Mouse (Mus musculus) layer of hippocampus, adult 2 months (tissue): Measurements from ENCODE around the gene Tmem69. TPM values are rescaled to one million over a fixed set of nuclear protein-coding genes. Genes with fewer than 3 reads are reported as not detected.

Experiments used
- DNase-seq, 2 experiments: peaks; one replicate each; pipeline ENCODE4 v3.0.0; 2022; ENCODE audit warnings: low spot score in 2 of 2
- H3K27ac ChIP-seq: fragments of 200-600 bp; 2 replicates; pipeline ENCODE4 v1.8.1; 2022
- H3K4me3 ChIP-seq: fragments of 200-600 bp; 2 replicates; pipeline ENCODE4 v1.8.1; 2022; ENCODE audit warnings: mild to moderate bottlenecking
- CTCF ChIP-seq: fragments of 200-600 bp; conservative IDR thresholded peaks from 2 replicates; pipeline ENCODE4 v1.8.1; 2022; ENCODE audit warnings: antibody characterized with exemption, mild to moderate bottlenecking, moderate library complexity
- long read RNA-seq, 2 experiments: library from polyadenylated mRNA; stranded (forward); transcript quantifications; one replicate each; pipeline ENCODE4 v2.0.0; 2021; ENCODE audit warnings: borderline mapping rate in 2 of 2
- total RNA-seq, 2 experiments: library from RNA; stranded (reverse); gene quantifications; 2 replicates each; pipeline ENCODE4 v1.2.3; 2021

The Tmem69 gene
- 10 to 100 TPM; 11.4 to 13.3 TPM for total RNA-seq
- long read RNA-seq, experiment 1: 0 reads
- long read RNA-seq, experiment 2, partial matches to known transcripts: 0 of 1 reads
- long read RNA-seq, experiment 2, other reads (novel, unspliced or antisense): 1 of 1 reads

DNA sequence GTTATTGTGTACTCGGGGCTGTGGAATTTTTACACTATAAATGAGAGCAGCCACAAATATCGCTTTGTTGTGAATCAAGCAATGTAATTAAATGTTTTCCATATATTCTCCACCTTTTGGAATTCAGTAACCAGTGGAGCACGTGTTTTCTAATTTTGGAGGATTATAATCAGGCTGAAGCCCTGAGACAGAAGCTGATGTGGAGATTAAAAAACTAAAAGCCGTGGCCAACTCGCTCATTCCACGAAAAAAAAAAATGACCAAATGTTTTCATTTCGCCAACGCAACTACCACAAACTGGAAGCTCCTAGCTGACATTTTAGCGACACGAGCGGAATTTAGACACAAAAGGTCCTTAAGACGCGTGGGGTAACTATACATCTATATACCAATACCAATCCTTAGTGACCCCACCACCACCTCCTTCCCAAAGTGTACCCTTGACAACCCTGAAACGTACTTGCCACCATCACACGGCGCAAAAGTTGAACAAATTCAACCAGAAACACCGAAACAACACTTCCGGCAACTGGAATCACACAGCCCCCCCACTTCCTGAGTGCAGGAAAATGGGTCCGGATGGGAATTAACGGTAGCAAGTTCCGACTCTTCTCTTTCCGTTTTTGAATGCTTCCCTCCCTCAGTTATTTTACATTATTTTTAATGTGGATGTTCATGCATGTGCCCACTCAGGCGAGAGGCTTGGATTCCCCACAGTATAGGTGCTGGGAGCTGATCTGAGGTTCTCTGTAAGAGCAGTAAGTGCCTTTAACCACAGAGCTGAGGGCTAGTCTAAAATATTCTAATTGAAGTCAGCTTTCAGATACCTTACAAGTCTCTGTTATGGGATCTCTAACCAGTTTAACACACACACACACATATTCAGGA is at the start of gene Tmem69:
Tmem69 (minus strand) TSS at position 524 of the 888 bp plus-strand sequence.
- H3K27ac ChIP-seq: peak within 1 kb of the TSS; percentile 97
- no peak for TF ChIP-seq CTCF
- peak; percentile 81 to 83 for DNase-seq
- peak within 1 kb of the TSS; percentile 79 for H3K4me3 ChIP-seq

DNA sequence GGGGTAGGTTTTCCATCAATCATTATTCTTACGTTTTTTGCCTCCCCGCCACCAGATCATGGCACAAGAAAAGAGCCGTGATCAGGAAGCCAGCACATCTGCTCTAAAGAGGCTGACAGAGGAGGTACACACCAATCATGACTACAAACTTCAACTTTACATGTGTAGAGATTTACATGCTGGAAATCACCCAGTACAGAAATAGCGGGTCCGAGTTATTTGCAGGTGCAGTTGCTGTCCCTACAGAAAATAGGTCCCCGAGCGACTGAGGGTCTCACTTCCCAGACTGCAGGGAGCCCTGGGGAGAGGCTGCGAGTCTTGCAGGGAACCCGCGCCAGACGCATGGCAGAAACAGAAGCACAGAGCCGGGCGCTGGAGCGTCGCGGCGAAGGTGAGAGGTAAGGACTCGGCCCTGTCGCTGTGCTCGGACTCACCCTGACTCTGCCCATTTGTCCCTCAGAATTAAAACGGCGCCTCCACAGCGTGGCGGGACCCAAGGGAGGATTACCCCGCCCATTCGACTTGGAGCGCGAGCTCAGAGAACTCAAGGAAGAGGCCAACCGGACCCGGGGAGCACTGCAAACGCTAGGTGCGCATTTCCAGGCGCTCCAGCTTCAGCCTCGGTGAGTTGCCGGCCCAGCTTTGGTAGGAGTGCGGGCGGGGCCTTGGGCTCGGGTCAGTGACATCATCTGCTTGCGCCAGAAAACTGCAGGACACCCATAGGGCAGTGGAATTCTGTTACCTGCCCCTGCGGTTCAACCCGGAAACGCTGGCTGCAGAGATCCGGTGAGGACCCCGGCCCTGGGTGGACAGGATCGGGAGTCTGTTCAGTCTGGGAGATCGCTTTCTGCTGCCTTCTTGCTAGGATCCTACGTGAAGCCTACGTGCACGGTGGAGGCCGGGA is 41.5 kb upstream of the Tmem69 start:
- Histone ChIP-seq H3K4me3 (peak overlapping the region; percentile 92), H3K27ac (peak overlapping the region; percentile 88)
- peak; percentile 48 for TF ChIP-seq CTCF
- peak; percentile 87 to 88 for DNase-seq

DNA sequence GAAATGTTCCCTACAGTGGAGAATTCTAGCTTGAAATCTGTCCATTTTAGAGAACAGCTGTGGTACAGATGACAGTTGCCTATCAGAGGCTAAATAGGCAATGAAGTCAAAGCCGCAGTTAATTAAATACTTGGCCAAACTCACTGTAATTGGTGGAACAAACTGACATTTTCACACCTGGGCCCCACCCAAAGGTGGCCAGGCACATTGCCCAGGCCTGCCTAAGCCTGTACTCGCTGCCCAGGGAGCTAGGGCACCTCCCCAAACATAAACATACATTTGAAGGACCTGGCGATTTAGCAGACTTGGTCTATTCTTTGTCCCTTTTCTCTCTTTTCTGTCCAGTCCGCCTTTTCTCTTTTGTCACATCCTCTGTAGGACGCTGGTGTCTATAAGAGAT is 40.6 kb upstream of the Tmem69 start, which contains the start of gene Ccdc17:
Ccdc17 (plus strand) TSS at position 276 of the 400 bp plus-strand sequence.
- no peak for DNase-seq
- Histone ChIP-seq H3K27ac (peak within 1 kb of the TSS; percentile 88), H3K4me3 (peak within 1 kb of the TSS; percentile 92)
- TF ChIP-seq CTCF: no peak

DNA sequence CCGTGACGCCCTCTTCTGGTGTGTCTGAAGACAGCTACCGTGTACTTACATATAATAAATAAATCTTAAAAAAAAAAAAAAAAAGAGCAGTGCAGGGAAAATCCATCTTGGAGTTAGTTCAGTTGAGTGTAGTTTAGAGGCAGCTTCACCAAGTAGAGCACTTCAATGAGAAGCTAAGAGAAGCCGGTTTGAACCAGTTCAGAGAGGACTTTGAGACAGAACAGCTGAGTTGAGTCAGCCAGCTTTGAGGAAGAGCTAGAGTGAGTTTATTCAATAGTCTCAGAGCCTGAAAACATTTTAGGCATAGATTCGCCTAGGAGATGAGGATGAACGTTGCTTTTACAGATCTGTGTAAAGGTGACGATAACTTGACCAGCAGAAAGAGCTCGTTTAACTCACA is 40.1 kb upstream of the Tmem69 start:
- TF ChIP-seq CTCF: peak; percentile 21
- H3K27ac ChIP-seq: no peak overlapping the region
- H3K4me3 ChIP-seq: no peak overlapping the region
- DNase-seq: no peak

DNA sequence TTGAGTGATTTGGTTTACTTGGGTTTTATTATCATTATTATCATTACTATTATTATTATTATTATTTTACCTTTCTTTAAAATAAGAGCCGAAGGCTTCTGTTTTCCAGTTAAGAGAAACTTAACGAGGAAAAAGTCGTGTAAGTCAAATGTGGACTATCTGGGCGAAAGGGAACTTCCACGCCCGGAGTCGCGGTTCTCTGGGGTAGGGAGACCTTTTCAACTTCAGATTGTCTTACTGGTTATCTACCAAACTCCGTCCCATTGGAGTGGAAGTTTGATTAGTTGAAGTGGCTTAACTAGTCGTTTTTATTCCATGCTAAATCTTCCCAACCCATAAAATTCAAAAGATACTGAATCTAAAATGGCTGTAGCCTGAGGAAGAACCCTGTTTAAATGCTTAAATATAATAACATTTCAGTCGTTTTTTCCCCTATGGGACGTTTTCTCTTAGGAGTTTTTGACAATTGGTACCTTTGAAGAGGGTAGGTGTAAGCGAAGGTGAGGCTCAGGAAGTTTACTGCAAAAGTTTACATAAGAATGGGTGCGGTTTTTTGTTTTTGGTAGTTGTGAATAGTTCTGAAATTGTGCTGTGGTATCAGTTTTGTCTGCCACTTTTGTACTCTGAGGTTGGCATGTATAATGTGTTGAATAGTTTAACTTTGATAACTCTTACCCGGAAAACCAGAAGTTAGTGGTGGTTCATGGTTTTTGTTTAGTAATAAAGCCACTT is 2.6 kb upstream of the Tmem69 start:
- peak overlapping the region; percentile 79 for H3K4me3 ChIP-seq
- TF ChIP-seq CTCF: no peak
- DNase-seq: no peak
- H3K27ac ChIP-seq: peak overlapping the region; percentile 97

DNA sequence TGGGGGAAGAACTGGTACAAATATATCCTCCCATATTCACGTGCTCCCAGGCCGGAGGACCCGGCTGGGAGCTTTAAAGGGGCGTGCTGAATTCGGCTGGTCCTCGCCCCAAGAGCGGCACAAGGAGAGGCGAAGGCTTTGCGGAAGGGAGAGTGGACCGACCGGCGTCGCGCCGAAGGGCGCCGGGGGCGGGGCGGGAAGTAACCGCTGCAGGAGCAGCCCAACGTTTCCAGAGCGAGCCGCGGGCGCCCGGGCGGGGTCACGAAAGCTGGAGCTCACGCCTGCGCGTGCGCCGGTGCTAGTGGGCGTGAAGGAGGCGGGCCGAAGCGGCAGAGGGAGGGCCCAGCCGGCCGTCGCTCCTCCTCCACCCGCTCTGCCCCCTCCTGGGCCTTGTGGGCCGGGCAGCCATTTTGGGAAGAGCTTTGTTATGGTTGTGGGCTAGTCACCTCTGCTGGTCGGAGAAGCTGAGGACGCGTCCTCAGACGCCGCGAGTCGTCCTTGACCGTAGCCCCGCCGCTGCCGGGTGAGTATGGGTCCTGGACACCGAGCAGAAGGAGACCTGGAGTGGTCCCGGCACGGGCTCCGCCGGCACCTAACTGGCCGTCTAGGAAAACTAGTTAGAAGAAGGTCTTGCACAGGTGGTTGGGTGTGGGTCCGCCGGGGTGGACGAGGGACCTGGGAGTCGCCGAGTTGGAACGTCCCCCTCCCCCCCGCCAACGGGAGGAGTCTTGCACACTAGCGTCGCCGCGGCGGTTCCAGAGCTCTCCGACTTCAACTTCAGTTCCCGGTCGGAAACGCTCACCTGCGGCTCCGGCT is 1.8 kb upstream of the Tmem69 start, which contains the start of gene Gpbp1l1:
Gpbp1l1 (plus strand) TSS at position 353 of the 816 bp plus-strand sequence.
- peak; percentile 68 for TF ChIP-seq CTCF
- DNase-seq: peak; percentile 98
- H3K4me3 ChIP-seq: peak within 1 kb of the TSS; percentile 79
- H3K27ac ChIP-seq: peak within 1 kb of the TSS; percentile 97

DNA sequence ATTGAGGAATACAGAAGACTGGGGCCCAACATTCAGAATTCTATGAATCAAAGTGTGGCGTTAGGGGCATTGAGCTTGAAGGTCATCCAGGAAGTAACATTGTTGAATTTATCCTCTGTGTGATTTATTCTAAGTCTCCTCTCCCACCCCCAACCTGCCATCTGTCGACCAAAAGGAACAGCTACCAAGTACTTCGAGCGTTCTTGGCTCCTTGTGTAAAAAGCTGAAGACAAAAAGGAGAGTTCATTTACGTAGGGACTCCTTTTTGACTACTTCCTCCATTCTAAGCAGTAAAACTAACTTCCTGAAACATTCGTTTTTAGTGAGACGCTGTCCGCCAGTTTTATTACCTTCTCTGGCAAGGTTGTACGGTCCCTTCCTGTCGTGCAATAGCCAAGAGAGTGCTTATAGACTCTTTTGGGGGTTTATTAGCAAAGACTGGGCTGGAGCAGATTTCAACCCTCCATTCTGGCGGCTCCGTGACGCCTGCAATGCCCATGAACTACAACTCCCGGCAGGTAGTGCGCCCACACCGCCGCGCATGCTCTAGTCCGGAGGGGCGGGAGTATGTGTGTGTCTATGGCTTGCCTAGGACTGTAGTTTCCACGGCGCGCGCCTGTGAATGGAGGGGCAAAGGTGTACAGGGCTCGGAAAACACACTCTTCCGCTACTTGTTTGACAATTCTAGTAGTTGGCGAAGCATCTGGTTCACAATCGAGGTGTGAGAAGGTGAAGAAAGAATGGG is 997 bp upstream of the Tmem69 start:
- H3K4me3 ChIP-seq: peak overlapping the region; percentile 79
- peak overlapping the region; percentile 97 for H3K27ac ChIP-seq
- TF ChIP-seq CTCF: no peak
- peak; percentile 93 to 95 for DNase-seq

DNA sequence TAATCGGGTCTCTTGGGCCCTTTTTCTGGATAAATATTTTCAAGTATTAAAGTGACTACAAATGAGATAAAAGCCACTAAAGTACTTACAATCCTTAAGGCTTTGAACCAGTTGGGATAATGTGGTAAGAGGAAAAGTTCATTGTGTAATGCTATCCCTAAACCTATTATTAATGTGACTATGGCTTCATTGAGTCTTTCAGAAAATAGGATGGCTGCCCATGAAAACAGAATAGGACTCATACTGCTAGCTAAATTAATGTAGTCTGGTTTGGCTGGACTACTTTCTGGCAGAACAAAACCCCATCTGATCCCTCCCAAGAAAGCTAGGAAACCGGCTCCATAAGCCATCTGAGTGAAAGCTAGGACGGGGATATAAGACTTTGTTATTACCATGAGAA is 2.7 kb downstream of the Tmem69 start:
- DNase-seq: no peak
- TF ChIP-seq CTCF: no peak
- Histone ChIP-seq H3K27ac (no peak overlapping the region), H3K4me3 (no peak overlapping the region)

DNA sequence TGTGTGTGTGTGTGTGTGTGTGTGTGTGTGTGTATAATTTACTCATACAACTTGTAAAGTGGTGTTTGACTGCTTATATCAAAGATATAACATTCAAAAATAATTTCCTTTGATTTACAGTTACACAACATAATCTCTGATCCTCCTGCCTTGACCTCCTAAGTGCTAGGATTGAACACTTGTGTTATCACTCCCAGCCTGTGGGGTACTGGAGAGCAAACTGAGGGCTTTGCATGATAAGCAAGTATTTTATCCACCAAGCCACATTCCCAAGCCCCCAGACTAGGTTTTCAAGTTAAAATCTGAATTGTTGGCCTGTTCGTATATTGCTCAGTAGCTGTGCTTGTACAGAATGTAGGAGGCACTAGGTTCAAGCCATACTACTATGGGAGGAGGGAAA is 5.3 kb downstream of the Tmem69 start:
- no peak for TF ChIP-seq CTCF
- H3K27ac ChIP-seq: no peak overlapping the region
- no peak for DNase-seq
- H3K4me3 ChIP-seq: no peak overlapping the region

DNA sequence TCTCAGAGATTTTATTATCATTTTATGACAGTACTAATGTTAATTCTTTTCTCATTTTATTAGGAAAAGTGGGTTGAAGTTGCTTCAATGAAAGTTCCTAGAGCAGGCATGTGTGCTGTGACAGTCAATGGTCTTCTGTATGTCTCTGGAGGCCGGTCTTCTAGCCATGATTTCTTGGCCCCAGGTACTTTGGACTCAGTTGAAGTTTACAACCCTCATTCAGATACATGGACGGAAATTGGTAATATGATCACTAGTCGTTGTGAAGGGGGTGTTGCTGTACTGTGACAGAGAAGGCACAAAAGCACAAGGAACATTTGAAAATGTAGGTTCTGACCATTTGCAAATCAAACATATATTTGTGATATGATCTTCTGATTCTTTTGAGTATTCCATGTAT is 18.0 kb downstream of the Tmem69 start:
- Histone ChIP-seq H3K4me3 (no peak overlapping the region), H3K27ac (no peak overlapping the region)
- TF ChIP-seq CTCF: no peak
- DNase-seq: no peak

DNA sequence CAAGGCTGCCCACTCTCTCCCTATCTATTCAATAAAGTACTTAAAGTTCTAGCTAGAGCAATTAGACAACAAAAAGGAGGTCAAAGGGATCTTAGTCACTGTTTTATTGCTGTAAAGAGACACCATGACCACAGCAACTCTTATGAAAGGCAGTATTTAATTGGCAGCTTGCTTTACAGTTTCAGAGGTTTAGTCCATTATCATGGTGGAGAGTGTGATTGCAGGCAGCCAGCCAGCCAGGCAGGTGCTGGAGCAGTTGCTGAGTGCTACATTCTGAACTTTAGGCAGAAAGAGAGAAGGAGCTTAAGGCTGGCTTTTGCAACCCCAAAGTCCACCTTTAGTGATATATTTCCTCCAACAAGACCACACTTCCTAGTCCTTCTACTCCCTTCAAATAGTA is 19.4 kb downstream of the Tmem69 start:
- no peak for TF ChIP-seq CTCF
- DNase-seq: no peak
- no peak overlapping the region for H3K27ac ChIP-seq

More for the DNA sequence above, 19.4 kb downstream of the Tmem69 start:
- H3K4me3 ChIP-seq: no peak overlapping the region
